Mouse (Mus musculus) CD4-positive, CD25-positive, alpha-beta regulatory T cell, adult 9 weeks (primary cell): ENCODE data around the gene Olfr874. TPM values are rescaled to one million over a fixed set of nuclear protein-coding genes. Genes with fewer than 3 reads are reported as not detected.

Experiments
- polyA plus RNA-seq: library from polyadenylated mRNA; unstranded; fragments of 100-300 nt; shearing (Covaris generic); gene quantifications from one replicate; pipeline ENCODE4 v1.2.1, GENCODE M21; 2017

Olfr874 gene
- not detected for polyA plus RNA-seq

DNA sequence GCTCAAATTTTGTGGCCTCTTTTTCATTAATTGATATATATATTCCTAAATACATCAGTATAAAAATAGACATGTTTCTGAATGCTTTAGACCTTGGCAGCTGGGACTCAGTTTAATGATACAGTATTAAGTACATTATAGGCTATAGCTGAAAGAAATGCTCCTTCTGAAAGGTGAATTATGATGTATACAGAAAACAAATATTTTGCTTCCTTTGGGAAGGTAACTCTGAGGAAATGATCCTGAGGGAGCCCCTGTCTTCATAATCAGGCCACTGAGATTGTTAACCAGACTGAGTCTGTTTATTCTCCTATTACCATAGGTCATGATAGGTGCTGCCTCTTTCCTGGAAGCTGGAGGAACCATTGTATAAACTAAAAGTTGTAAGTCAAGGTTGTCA is at the start of gene Olfr874:
Gene Olfr874, plus strand, starts transcription at position 301 of the 400 bp plus-strand sequence.

DNA sequence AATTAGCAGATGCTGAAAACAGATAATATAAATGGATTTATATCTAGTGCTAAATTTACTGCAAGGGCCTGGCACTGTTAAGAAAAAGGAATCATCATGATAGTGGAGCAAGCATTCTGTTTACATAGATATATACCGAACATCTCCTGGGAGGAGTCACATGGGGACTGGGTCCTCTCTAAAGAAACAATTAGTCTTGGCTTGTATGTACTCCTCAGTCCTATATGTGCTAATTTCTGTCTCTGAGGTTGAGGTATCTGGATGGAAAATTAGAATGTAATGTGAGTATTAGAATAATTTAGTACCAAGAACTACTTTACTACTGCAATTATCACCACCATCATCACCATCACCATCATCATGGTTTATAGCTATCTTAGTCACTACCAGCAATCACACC is 28.8 kb upstream of the Olfr874 start, which contains the start of gene Olfr160:
Gene Olfr160, minus strand, starts transcription at position 101 of the 400 bp plus-strand sequence.

GRCm38 (mm10) chr9:37771759-37772158 is 26.9 kb downstream of the Olfr874 start, which contains the start of gene Olfr875:
Gene Olfr875, plus strand, starts transcription at chr9:37771857.

Other genes starting within 250 kb of the Olfr874 start
- gene Esam, start 217.0 kb upstream of the Olfr874 start, polyA plus RNA-seq = not detected
- gene Vsig2, start 205.9 kb upstream of the Olfr874 start, polyA plus RNA-seq = not detected
- 4.8 TPM for gene Nrgn, start 192.2 kb upstream of the Olfr874 start, polyA plus RNA-seq
- gene Siae, start 189.4 kb upstream of the Olfr874 start, polyA plus RNA-seq = 19.7 TPM
- gene Spa17, start 131.4 kb upstream of the Olfr874 start, polyA plus RNA-seq = 1.2 TPM
- 174 TPM for gene Tbrg1, start 87.8 kb upstream of the Olfr874 start, polyA plus RNA-seq
- gene Panx3, start 75.9 kb upstream of the Olfr874 start, polyA plus RNA-seq = not detected
- not detected for gene Olfr160, start 28.9 kb upstream of the Olfr874 start, polyA plus RNA-seq
- not detected for gene Olfr875, start 26.8 kb downstream of the Olfr874 start, polyA plus RNA-seq
- 0.07 TPM for gene Olfr876, start 57.9 kb downstream of the Olfr874 start, polyA plus RNA-seq
- gene Olfr877, start 109.2 kb downstream of the Olfr874 start, polyA plus RNA-seq = not detected
- gene Olfr145, start 151.6 kb downstream of the Olfr874 start, polyA plus RNA-seq = 0.04 TPM
- not detected for gene Olfr878, start 172.7 kb downstream of the Olfr874 start, polyA plus RNA-seq
- gene Olfr881, start 246.7 kb downstream of the Olfr874 start, polyA plus RNA-seq = 0.06 TPM